Mouse (Mus musculus): ENCODE measurements at regions not wholly inside any gene's neighbourhood (a gene's known extent, or its start where the extent isn't known, plus 50 kb on each side); places are given as distances from the start of the nearest gene placed in this dataset.

GRCm38 (mm10) chr16:74598361-74598760 lies 186.7 kb upstream of the Robo2 start:
- no peak for DNase-seq (ENCODE audit: low spot score)

- no peak for DNase-seq (ENCODE audit: low spot score)
These were observed 186.2 kb upstream of the Robo2 start for GRCm38 (mm10) chr16:74597735-74598340.

- DNase-seq (ENCODE audit: low spot score) = no peak
These were observed 180.3 kb upstream of the Robo2 start for GRCm38 (mm10) chr16:74591896-74592295.

GRCm38 (mm10) chr16:74582645-74583423 lies 171.2 kb upstream of the Robo2 start:
- no peak for DNase-seq (ENCODE audit: low spot score)

GRCm38 (mm10) chr16:74548374-74548773 lies 136.7 kb upstream of the Robo2 start:
- no peak for DNase-seq (ENCODE audit: low spot score)

GRCm38 (mm10) chr16:74530531-74530930 lies 118.9 kb upstream of the Robo2 start:
- DNase-seq (ENCODE audit: low spot score) = peak; percentile 10

GRCm38 (mm10) chr16:74528245-74528644 lies 116.6 kb upstream of the Robo2 start:
- no peak for DNase-seq (ENCODE audit: low spot score)

- DNase-seq (ENCODE audit: low spot score) = no peak
These were observed 114.9 kb upstream of the Robo2 start for GRCm38 (mm10) chr16:74526521-74526920.

- DNase-seq (ENCODE audit: low spot score) = no peak
These were observed 108.9 kb upstream of the Robo2 start for GRCm38 (mm10) chr16:74520501-74520900.

GRCm38 (mm10) chr16:74517888-74518287 lies 106.3 kb upstream of the Robo2 start:
- no peak for DNase-seq (ENCODE audit: low spot score)

- no peak for DNase-seq (ENCODE audit: low spot score)
These were observed 105.7 kb upstream of the Robo2 start for GRCm38 (mm10) chr16:74517374-74517773.

GRCm38 (mm10) chr16:74514481-74514880 lies 102.9 kb upstream of the Robo2 start:
- DNase-seq (ENCODE audit: low spot score) = no peak

- no peak for DNase-seq (ENCODE audit: low spot score)
These were observed 98.8 kb upstream of the Robo2 start for GRCm38 (mm10) chr16:74510383-74510782.

GRCm38 (mm10) chr16:74509489-74509888 lies 97.9 kb upstream of the Robo2 start:
- DNase-seq (ENCODE audit: low spot score) = no peak

- DNase-seq (ENCODE audit: low spot score) = no peak
These were observed 95.1 kb upstream of the Robo2 start for GRCm38 (mm10) chr16:74506719-74507118.

- no peak for DNase-seq (ENCODE audit: low spot score)
These were observed 94.6 kb upstream of the Robo2 start for GRCm38 (mm10) chr16:74506173-74506709.

- DNase-seq (ENCODE audit: low spot score) = no peak
These were observed 92.8 kb upstream of the Robo2 start for GRCm38 (mm10) chr16:74504426-74504825.

GRCm38 (mm10) chr16:74500687-74501086 lies 89.1 kb upstream of the Robo2 start:
- no peak for DNase-seq (ENCODE audit: low spot score)

GRCm38 (mm10) chr16:74467745-74468420 lies 56.3 kb upstream of the Robo2 start:
- DNase-seq (ENCODE audit: low spot score) = no peak

- no peak for DNase-seq (ENCODE audit: low spot score)
These were observed 55.5 kb upstream of the Robo2 start for GRCm38 (mm10) chr16:74467159-74467558.

- no peak for DNase-seq (ENCODE audit: low spot score)
These were observed 53.2 kb upstream of the Robo2 start for GRCm38 (mm10) chr16:74464835-74465234.

GRCm38 (mm10) chr16:74464290-74464689 lies 52.7 kb upstream of the Robo2 start:
- DNase-seq (ENCODE audit: low spot score) = no peak

GRCm38 (mm10) chr16:74462436-74462835 lies 50.8 kb upstream of the Robo2 start:
- no peak for DNase-seq (ENCODE audit: low spot score)
